Comparison of ENCODE assay signal across 15 mouse cellular contexts in the genomic region with DNA sequence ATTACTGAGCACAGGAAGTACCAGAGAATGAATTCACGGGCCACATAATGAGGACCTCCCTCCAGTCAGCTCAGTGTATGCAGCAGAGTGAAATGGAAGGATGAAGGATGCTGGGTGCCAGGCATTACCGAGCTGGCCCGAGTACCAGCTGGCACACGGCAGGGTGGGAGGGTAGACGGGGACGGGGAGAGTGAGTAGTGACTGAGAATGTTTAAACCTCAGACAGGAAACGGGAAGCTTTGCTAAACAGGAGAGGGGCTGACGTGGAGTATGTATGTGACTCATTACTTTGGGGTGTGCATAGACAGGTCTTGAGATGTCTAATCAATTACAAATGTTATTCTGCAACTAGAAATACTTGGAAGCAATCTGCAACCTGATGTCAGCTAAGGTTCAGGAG.
A peak's percentile ranks its signal among the peaks of the same experiment; 100 is the strongest.
DNase-seq lines count a peak whose midpoint lies in the region; ATAC-seq and TF ChIP-seq lines count a peak whose summit lies in the region.
"Had no signal": no experiment of that assay in that cellular context is flagged by ENCODE, and none has a peak within 500 bp of the region (broad histone marks: within the 10 kb centered on the region; RNA-seq: fewer than 3 reads in every experiment).

No protein-coding gene starts in this region.

- no peaks in the 10 kb centered on the region for H3K36me3 ChIP-seq in forebrain, embryonic 16.5 days (ENCODE audit: control insufficient read depth, insufficient read depth)
- H3K36me3 ChIP-seq in forebrain, embryonic 12.5 days (replicated peaks) = no peaks in the 10 kb centered on the region
- H3K36me3 ChIP-seq in liver, embryonic 11.5 days (ENCODE audit: control insufficient read depth, insufficient read depth, low read length) = no peaks in the 10 kb centered on the region
- no peaks in the 10 kb centered on the region for H3K36me3 ChIP-seq in myocyte (ENCODE audit: control insufficient read depth, insufficient read depth)
- H3K36me3 ChIP-seq: midbrain, embryonic 15.5 days had no signal

- no peak for DNase-seq in liver, embryonic 11.5 days (ENCODE audit: low spot score)
- no peak for DNase-seq in liver
- no peak for DNase-seq in urinary bladder, adult 2 months (ENCODE audit: low spot score)
- no peak for DNase-seq in right cerebral cortex, postnatal 14 days
- DNase-seq: gastrocnemius, postnatal 10 days; heart, postnatal 10 days; layer of hippocampus, adult 9-11 months; lung, postnatal 10 days; thymus, postnatal 14 days had no signal

- no peaks in the 10 kb centered on the region for H3K27me3 ChIP-seq in forebrain, embryonic 16.5 days (replicated peaks; ENCODE audit: control insufficient read depth, insufficient read depth, low read length)
- no peaks in the 10 kb centered on the region for H3K27me3 ChIP-seq in forebrain, embryonic 12.5 days
- H3K27me3 ChIP-seq in liver, embryonic 11.5 days (replicated peaks; ENCODE audit: control insufficient read depth, insufficient read depth, low read length) = no peaks in the 10 kb centered on the region
- no peaks in the 10 kb centered on the region for H3K27me3 ChIP-seq in myocyte (ENCODE audit: control insufficient read depth, insufficient read depth, insufficient read length)
- H3K27me3 ChIP-seq: midbrain, embryonic 15.5 days had no signal

- H3ac ChIP-seq in myocyte (ENCODE audit: control insufficient read depth, insufficient read length) = no peak overlapping the region

- H3K9me3 ChIP-seq in forebrain, embryonic 16.5 days (ENCODE audit: control insufficient read depth, low read length) = no peaks in the 10 kb centered on the region
- H3K9me3 ChIP-seq in forebrain, embryonic 12.5 days = no peaks in the 10 kb centered on the region
- H3K9me3 ChIP-seq in liver, embryonic 11.5 days (ENCODE audit: control insufficient read depth, low read length) = no peaks in the 10 kb centered on the region
- H3K9me3 ChIP-seq: midbrain, embryonic 15.5 days had no signal

- H3K27ac ChIP-seq in forebrain, embryonic 16.5 days (ENCODE audit: low read length) = no peak overlapping the region
- H3K27ac ChIP-seq in forebrain, embryonic 12.5 days = no peak overlapping the region
- no peak overlapping the region for H3K27ac ChIP-seq in liver, embryonic 11.5 days (ENCODE audit: low read depth, low read length)
- peak overlapping the region; percentile 51; the same call in 1 of the 2 replicates for H3K27ac ChIP-seq in embryonic fibroblast, embryonic 13.5 days (ENCODE audit: insufficient read depth, low read length)
- H3K27ac ChIP-seq: midbrain, embryonic 15.5 days had no signal

- no peak overlapping the region for H3K9ac ChIP-seq in forebrain, embryonic 16.5 days (replicated peaks; ENCODE audit: low read depth, low read length)
- H3K9ac ChIP-seq in forebrain, embryonic 12.5 days = no peak overlapping the region
- no peak overlapping the region for H3K9ac ChIP-seq in liver, embryonic 11.5 days (ENCODE audit: low read depth, low read length)
- H3K9ac ChIP-seq: midbrain, embryonic 15.5 days had no signal

- TF ChIP-seq CTCF in embryonic fibroblast, embryonic 13.5 days (IDR thresholded peaks at IDR 0.05; ENCODE audit: borderline replicate concordance, insufficient read depth, low read length) = no peak

- H3K4me2 ChIP-seq in forebrain, embryonic 16.5 days (ENCODE audit: low read length) = no peak overlapping the region
- no peak overlapping the region for H3K4me2 ChIP-seq in forebrain, embryonic 12.5 days
- no peak overlapping the region for H3K4me2 ChIP-seq in liver, embryonic 11.5 days
- peak overlapping the region; percentile 22 for H3K4me2 ChIP-seq in myocyte (ENCODE audit: low read depth)
- H3K4me2 ChIP-seq: midbrain, embryonic 15.5 days had no signal

- peaks cover 4% of the 10 kb centered on the region; the same call in 1 of the 2 replicates for H3K4me1 ChIP-seq in forebrain, embryonic 16.5 days (replicated peaks; ENCODE audit: control insufficient read depth, insufficient read depth, low read length)
- H3K4me1 ChIP-seq in forebrain, embryonic 12.5 days = peaks cover 20% of the 10 kb centered on the region
- H3K4me1 ChIP-seq in liver, embryonic 11.5 days (replicated peaks; ENCODE audit: control insufficient read depth, insufficient read depth, low read length) = peaks cover 20% of the 10 kb centered on the region
- H3K4me1 ChIP-seq in embryonic fibroblast, embryonic 13.5 days (ENCODE audit: control insufficient read depth, insufficient read depth, low read length) = peaks cover 7% of the 10 kb centered on the region; the same call in 1 of the 2 replicates

- no peaks in the 10 kb centered on the region for H3K79me2 ChIP-seq in myocyte (ENCODE audit: control insufficient read depth, insufficient read depth)

- peak; percentile 79 for ATAC-seq in forebrain, embryonic 16.5 days
- no peak for ATAC-seq in forebrain, embryonic 12.5 days (ENCODE audit: low FRiP score)
- peak; percentile 30; the same call in 1 of the 2 replicates for ATAC-seq in liver, embryonic 11.5 days (replicated peaks; ENCODE audit: low FRiP score)
- ATAC-seq: midbrain, embryonic 15.5 days had no signal

- TF ChIP-seq POLR2A in embryonic fibroblast, embryonic 13.5 days (IDR thresholded peaks at IDR 0.05; ENCODE audit: low read depth, low read length) = no peak
- TF ChIP-seq POLR2A in myocyte (IDR thresholded peaks at IDR 0.05; ENCODE audit: insufficient read length, low read depth) = no peak

- no peak overlapping the region for H3K4me3 ChIP-seq in forebrain, embryonic 16.5 days (replicated peaks; ENCODE audit: low read length)
- no peak overlapping the region for H3K4me3 ChIP-seq in forebrain, embryonic 12.5 days (replicated peaks)
- H3K4me3 ChIP-seq in liver, embryonic 11.5 days (ENCODE audit: low read depth, low read length) = no peak overlapping the region
- H3K4me3 ChIP-seq in embryonic fibroblast, embryonic 13.5 days (ENCODE audit: insufficient read depth, low read length) = no peak overlapping the region
- no peak overlapping the region for H3K4me3 ChIP-seq in myocyte
- H3K4me3 ChIP-seq: erythroblast, embryonic 14.5 days; midbrain, embryonic 15.5 days had no signal

- 56% methylated on average over 8 of the region's 8 CpGs for WGBS in forebrain, embryonic 16.5 days
- 82% methylated on average over 8 of the region's 8 CpGs for WGBS in forebrain, embryonic 12.5 days
- WGBS in liver, embryonic 11.5 days = 55% methylated on average over 8 of the region's 8 CpGs

TF ChIP-seq in myocyte, 11 proteins besides CTCF, POLR2A, EP300 and RAD21:
- TF ChIP-seq MYOG (IDR thresholded peaks at IDR 0.05; ENCODE audit: control insufficient read depth in 1 of 3, insufficient read depth in 1 of 3, insufficient read length in 2 of 3, low read depth in 2 of 3) (no peak), MAX (IDR thresholded peaks at IDR 0.05; ENCODE audit: low read depth) (no peak), SRF (IDR thresholded peaks at IDR 0.05; ENCODE audit: control insufficient read depth, insufficient read length, low read depth) (no peak), USF1 (IDR thresholded peaks at IDR 0.05; ENCODE audit: low read depth) (no peak), POLR2AphosphoS2 (IDR thresholded peaks at IDR 0.05; ENCODE audit: insufficient read length, low read depth) (no peak), E2F4 (IDR thresholded peaks at IDR 0.05; ENCODE audit: insufficient read depth) (no peak), MYOD1 (IDR thresholded peaks at IDR 0.05; ENCODE audit: control insufficient read depth in 1 of 3, insufficient read length in 2 of 3, low read depth in 2 of 3) (no peak), REST (IDR thresholded peaks at IDR 0.05; ENCODE audit: insufficient read depth, insufficient read length) (no peak), TCF12 (IDR thresholded peaks at IDR 0.05; ENCODE audit: insufficient read depth, poor library complexity, severe bottlenecking) (no peak), CEBPB (IDR thresholded peaks at IDR 0.05; ENCODE audit: insufficient read depth, poor library complexity, severe bottlenecking) (no peak), TCF3 (IDR thresholded peaks at IDR 0.05; ENCODE audit: insufficient read length, low read depth) (no peak)
